Mouse (Mus musculus) kidney, adult 2 months (tissue): Measurements from ENCODE around the gene Ooep.
A peak's percentile ranks its signal among the peaks of the same experiment; 100 is the strongest.
"Not testable (repeated sequence)": the region's sequence is repeated elsewhere in the genome, so short reads cannot be mapped to it uniquely, and the experiment has no call there.

Experiments
- CTCF ChIP-seq: fragments of 200-500 bp; conservative IDR thresholded peaks from 2 replicates; pipeline ENCODE4 v1.5.1; 2011; ENCODE audit warnings: low read depth, mild to moderate bottlenecking, control low read depth, low read length, moderate library complexity, mixed read lengths; ENCODE audit not compliant: insufficient read depth, insufficient read length
- POLR2A ChIP-seq: fragments of 200-500 bp; IDR thresholded peaks from one replicate; pipeline ENCODE4 v1.6.1; 2011; ENCODE audit warnings: low read depth, low read length, control low read depth

GRCm38 (mm10) chr9:78340324-78340723 is 38.2 kb downstream of the Ooep start:
- peak; percentile 54 for TF ChIP-seq CTCF
- not testable (repeated sequence) for TF ChIP-seq POLR2A
